Mouse (Mus musculus): Measurements from ENCODE around the gene 4930568D16Rik.

Gene 4930568D16Rik

DNA sequence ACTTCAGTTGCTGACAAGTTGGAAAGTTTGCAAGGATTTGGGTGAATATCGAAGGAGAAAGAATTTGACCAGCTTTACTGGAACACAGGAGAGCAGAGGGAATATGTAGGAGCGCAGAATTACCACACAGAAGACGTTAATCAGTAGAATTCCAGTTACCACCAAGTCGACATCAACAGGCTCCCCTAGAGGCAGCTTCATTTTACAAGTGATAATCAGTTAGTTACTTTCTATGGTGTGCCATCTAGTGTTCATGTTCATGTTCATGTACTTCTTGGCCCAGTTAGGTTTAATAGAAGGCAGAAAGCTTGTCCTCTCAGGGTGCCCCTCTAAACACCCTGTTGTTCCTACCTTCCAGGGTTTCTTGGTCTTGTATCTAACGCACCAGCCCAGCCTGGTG, 18.3 kb downstream of the 4930568D16Rik start:
- in situ Hi-C loops (cut with MboI, MseI): loop anchor here in 1 of 2 experiments (5.0 kb wide), 1 partner anchor 52 kb away; no protein-coding TSS in a partner anchor

DNA sequence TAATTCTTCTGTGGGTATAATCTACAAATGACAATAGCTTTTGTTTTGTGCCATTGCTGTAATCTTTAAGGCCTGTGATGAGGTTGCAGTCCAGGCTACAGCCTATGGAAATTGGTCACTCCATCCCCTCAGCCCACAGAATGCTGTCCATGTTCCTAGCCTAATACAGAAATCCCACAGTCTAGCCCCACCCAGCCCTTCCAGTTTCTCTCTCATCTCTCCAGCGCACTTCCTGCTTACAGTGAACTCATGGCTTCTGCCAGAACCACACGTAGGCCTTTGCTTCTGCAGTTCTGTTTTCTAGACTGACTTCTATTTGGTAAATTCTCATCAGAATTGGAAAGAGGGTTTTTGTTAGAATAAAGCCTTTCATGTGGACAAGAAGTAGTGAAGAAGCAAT, 21.5 kb downstream of the 4930568D16Rik start:
- in situ Hi-C loops (cut with MboI, MseI): loop anchor here in 1 of 2 experiments (5.0 kb wide), 1 partner anchor 49 kb away; no protein-coding TSS in a partner anchor

DNA sequence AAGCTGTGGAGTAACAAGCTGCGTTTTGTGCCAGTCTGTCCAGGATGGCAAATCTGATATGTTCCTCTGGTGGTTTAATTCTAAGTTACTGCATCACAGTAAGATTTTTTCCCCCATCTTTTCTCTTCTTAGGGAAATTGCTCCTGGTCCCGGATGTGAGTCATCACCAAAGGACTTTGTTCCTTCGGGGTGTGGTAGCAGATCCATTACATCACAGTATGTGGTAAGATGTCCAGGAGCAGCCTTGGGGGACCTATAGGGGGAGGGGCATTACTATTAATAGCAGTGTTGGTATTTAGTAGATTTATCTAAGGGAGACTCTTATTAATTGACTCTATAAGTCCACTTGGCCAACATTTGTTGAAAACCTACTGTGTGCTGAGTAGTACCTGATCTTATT, 24.9 kb downstream of the 4930568D16Rik start:
- in situ Hi-C loops (cut with MboI, MseI): no loop called here

DNA sequence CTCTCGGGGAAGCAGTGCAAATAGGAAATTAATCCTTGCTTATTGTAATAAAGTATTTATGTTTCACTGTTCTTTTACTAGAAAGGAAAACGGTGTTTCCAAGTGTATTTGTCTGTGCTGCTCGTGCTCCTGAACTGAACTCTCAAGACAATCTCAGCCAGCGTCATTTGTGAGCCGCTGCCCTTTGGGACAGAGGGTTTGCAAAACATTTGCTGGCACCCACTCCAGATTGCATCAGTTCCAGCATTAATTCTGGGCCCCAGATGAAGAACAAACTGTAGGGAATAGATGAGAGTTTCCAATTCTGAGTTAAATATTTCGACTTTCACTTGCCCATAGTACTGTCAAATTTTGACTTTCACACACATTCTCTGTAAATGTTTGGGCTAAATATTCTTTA, 28.8 kb downstream of the 4930568D16Rik start:
- in situ Hi-C loops (cut with MboI, MseI): no loop called here

DNA sequence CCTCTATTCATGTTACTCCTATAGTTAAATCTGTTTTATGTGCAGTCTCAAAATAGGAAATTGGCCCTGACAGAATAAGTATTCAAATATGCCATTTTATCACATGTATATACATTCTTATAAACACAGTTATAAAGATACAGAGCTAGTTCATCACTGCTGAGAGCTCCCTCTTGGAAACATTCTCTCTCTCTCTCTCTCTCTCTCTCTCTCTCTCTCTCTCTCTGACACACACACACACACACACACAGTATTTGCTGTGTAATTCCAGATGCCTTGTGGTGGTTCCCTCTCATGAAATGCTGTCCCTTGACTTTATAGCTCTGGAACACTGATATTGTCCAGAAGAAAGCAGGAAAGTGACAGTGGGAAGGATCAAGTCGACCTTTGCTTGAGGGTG, 29.5 kb downstream of the 4930568D16Rik start:
- in situ Hi-C loops (cut with MboI, MseI): no loop called here

DNA sequence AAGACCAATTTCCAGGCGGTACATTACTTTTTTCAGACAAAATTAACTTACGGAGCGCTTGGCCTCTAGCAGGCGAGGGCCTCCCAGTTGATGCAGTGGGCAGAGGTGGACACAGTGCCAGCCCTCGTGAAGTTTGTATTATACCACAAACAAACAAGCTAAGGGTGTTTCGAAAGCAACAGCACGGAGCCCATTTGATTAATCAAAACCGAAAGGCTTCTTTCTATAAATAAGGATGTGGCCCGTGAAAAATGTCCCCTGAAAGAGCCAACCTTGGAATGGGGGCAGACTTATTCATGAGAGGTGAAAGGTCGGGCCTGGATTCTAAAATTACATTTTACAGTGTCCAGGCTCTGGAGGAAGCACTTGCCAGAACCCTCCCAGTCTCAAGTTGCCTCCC, 30.1 kb downstream of the 4930568D16Rik start:
- in situ Hi-C loops (cut with MboI, MseI): no loop called here

DNA sequence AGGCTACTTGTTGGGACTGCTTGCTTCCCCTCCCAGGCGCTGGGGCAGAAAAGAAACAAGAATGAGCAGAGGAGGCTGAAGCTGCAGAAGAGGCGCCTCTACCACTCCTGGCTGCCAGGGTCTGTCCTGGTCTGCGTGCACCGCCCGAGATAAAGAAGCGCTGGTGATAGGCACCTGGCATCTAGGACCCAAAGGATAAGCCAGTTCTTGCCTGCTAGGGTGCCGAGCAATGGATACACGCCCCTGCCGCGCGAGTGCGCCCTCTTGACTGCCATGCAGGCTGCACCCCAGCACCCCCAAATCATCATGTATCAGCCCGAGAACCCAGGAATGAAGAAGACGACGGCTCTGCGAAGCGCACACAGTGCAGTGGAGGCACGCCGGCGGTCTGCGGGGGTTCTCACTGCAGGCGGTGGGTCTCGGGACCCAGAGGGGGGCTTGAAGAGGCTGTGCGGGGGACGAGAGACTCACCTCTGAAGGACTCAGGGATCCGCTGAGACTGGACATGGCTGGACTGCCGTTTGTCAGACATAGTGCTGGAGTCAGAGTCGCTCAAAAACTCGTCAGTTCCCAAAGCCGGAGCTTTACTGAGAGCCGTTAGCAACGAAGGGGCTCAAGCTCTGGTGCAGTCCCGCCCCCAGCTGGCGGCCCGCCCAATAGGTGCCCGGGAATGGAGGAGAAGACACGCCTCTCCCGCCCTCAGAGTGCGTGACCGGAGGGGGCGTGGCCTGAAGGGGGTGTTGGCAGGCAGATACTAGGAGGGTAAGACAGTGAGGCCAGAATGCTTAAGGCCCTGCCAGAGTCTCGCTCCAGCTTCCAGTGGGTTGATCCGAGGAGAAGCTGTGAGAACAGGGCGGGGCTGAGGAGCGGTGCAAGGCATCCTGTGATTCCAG, 30.9 kb downstream of the 4930568D16Rik start, which contains the start of gene Stom:
Gene Stom (minus strand): TSS at position 589 of the 893 bp plus-strand sequence.
- in situ Hi-C loops (cut with MboI, MseI): no loop called here

DNA sequence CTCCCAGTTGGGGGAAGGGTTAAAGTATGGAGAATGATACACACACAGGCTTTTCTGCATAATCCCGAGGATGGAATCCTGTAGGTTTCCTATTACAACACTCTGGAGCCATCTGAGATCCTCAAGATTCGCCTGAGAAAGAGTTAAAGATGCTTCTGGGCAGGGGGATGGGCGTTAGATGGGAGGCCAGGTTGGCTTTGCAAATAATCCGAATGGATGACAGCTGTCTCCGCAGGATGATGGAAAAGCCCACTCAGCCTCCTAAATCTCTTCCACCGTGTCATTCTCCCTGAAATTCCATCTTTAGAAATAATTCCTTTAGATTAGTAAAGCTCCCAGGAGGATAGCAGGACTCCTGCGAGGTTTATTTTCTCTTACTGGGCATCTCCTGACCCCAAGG, 31.9 kb downstream of the 4930568D16Rik start:
- in situ Hi-C loops (cut with MboI, MseI): no loop called here

DNA sequence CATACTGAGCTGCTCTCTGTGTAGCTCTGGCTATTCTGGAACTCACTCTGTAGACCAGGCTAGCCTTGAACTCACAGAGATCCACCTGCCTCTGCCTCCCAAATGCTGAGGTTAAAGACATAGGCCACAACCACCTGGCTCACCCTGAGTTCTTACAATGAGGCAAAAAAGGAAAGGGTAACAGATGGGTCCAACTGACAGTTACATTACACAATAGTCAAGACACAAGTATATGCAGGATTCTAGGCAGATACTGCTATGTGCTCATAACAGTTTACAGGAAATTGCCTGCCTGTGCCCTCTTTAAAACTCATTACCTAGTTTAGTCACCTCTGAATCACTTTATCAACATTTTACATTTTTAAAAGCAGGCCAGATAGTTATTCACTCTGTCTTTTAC, 33.9 kb downstream of the 4930568D16Rik start:
- in situ Hi-C loops (cut with MboI, MseI): no loop called here

DNA sequence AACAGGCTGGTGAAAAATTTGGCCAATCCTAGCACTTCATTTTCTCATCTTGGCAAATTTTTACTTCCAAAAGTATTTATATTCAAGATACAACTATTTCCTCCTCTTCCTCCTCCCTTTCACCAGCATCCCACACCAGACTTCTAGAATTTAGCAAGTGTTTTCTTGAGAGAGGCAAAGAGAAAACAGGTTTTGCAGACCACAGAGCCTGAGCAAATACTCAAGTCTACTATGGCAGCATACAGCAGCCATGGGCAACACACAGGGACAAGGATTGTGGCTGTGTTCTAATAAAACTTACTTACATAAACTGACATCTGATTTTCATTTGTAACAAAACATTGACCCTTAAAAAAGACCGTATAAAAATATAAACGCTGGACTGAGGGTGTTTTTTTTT, 36.3 kb downstream of the 4930568D16Rik start:
- in situ Hi-C loops (cut with MboI, MseI): no loop called here

DNA sequence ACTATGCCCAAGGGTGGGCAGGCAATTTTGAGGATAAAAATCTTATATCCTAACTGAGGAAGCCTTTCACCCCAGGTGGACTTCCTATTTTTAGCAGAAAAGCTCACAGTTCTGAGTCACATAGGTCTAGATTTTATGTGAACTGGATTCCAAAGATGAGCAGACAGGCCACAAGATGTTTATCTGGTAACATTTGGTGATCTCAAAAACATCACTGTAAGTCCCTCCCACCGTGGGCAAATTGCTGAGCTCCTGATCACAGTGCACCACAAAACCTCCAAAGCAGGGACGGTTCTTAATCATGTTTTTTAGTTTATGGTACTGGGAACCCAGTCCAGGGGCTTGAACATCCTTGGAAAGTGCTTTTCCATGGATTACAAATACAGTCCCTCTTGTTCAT, 38.5 kb downstream of the 4930568D16Rik start:
- in situ Hi-C loops (cut with MboI, MseI): no loop called here

DNA sequence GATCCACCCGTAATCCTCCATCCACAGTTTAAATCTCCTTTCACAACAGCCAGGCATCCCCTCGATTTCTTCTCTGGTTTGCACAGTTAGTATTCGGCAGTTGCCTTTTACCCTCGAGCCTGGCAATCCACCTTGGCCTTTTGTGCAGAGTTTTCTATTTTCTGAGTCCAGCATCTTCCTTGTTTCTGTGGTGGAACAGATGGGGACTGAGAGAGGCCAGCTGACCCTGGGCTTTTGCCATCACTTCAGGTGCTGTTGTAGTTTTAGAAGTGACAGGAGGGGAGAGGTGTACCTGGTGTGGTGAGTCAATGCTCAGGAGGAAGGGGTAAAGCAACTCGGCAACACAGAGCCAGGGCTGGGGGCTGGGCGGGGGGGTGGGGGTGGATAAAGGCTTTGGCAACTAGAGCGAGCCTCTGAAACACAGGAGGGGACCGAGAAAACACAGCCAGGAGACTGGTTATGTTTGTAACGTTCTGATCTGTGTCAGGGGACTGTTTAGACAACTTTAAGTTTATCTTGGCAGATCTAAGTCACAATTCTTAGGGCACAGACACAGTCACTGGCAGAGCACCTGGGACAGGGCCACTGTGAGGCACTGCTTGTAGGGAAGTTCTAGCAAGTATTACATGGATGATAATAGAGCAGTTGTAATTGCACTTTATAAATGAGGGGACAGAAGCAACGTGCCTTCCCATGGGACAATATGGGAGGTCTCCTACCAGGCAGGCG, 39.3 kb downstream of the 4930568D16Rik start:
- in situ Hi-C loops (cut with MboI, MseI): no loop called here

DNA sequence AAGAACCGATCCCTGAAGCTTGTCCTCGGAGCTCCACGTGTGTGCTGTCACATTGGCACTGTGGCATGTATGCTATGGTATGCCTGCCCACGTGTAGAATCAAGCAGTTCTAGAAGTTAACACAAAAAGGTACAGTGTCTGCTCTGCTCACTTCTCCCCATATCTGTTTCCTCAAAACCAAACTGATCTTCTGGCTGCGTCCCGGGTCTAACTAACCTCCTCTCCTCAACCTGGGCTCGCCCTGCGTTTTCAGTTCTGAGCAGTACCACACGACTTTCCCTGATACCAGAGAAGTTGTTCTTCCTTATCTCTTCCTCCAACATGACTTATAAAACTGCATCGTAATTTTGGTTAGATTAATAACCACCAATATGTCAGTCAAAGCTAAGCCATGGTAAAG, 39.9 kb downstream of the 4930568D16Rik start:
- in situ Hi-C loops (cut with MboI, MseI): no loop called here

DNA sequence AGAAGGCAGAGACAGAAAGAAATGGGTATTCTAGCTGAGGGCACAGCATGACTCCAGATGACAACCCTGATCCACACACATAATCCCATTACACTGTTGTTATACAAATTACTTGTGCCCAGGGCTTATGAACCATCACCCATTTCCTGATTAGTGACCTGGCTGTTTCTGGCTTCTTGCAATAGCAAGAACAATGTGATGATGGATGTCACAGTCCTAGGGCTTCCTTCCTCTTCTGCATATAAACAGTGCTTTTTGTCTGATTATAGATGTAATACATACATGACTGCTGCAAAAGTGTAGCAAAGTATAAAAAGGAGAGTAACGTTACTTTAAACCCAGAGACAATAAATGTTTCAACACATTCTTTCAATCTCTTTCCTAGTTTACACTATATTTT, 40.6 kb downstream of the 4930568D16Rik start:
- in situ Hi-C loops (cut with MboI, MseI): no loop called here

DNA sequence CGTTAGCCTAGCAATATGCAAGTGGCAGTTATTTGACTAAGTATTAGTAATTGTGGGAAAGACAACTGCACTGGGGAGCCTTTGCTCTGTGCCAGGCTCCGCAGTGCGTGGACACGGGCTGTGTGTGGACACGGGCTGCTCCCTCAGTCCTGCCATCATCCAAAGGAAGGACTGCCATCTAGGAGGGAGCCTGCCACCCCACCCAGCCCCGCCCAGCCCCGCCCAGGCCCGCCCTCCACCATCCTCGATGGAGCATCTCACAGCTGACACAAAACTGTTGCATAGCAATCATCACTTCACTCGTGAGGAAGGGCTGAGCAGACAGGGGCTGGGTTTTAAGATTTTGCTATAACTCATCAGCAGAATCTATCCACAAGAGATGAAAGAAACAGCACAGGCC, 41.6 kb downstream of the 4930568D16Rik start:
- in situ Hi-C loops (cut with MboI, MseI): no loop called here

DNA sequence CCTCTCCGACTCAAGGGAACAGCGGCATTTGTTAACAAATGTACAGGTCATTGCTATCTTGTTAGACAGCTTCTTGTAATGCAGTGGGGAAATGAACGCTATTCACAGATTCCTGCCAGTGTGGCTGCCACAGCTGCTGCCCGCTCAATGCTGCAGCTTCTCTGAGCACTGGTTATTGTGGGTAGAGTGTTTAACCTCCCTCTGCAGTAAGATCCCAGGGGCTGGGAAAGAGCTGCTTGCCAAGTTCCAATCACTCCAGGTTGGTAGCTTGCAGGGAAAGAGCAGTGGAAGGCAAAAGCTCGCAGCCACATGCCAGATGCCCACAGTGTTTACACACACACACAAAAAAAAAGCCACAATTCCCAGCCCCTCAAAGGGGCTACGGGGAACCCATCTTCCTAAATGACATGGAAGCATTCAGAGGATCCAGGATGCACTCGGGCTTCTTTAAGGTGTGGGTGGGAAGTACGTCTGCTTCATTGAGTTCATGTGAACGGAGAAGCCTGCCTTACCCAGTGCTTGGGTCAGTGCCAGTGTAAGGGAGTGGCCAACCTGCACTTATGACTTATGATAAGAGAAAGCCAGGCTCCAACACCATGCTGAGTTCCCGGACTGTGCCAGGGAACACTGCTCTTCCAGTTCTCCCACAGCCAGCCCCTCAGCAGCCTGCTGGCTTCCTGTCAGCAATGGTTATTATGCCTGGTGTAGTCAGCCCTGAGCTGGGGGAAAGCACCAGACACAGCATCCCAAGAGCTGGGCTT, 44.9 kb downstream of the 4930568D16Rik start:
- in situ Hi-C loops (cut with MboI, MseI): no loop called here

DNA sequence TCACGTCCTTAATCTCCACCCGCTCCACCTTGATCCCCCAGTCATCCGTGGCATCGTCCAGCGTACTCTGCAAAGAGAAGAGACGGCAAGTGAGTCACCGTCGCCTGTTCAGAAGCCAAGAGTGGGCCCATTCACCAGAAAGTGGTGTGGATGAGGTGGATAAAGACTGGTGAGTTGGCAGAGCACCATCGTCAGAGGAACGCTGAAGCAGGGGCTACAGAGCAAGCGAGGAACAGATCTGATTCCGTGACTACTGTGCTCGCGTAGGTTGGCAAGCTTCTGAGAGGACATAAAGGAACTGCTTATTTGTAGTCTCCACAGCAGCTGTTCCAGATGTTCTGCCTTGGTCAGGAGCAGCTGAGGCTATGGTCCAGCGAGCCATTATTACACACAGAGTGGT, 47.1 kb downstream of the 4930568D16Rik start:
- in situ Hi-C loops (cut with MboI, MseI): no loop called here

DNA sequence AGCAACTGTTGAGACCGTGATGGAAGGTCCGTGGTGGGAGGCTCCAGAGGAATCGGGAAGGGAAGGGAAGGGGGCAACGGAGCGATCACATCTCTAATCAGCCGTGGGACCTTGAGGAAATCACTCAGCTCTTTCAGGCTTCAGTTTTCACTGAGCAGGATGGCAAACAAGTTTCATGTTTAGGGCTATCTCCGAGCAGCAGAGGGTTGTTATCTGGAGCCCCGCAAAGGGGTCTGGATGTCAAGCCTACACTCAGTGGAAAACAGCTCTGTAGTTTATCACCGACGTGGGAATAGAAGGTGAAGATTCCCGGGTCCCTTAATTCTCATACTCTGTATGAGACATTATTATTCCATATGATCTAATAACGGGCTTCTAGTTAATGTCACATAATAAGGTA, 49.1 kb downstream of the 4930568D16Rik start:
- in situ Hi-C loops (cut with MboI, MseI): no loop called here

DNA sequence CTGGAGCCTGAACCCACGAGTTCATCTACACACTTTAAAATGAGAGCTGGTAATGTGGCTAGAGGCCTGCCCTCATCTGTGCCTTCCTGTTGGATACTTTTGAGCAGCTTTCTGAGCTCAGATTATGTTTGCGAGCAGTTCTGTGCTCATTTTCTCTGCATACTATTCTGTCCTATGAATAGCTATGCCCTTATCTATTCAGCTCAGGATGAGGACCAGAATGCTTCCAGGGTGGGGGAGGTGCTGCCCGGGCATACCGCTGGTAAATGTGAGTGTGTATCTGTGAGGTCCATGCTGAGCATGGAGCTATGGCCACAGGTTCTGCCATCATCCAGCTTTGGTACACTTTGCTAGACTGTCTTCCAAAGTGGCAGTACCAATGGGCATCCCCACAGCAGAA, 49.9 kb downstream of the 4930568D16Rik start:
- in situ Hi-C loops (cut with MboI, MseI): no loop called here

DNA sequence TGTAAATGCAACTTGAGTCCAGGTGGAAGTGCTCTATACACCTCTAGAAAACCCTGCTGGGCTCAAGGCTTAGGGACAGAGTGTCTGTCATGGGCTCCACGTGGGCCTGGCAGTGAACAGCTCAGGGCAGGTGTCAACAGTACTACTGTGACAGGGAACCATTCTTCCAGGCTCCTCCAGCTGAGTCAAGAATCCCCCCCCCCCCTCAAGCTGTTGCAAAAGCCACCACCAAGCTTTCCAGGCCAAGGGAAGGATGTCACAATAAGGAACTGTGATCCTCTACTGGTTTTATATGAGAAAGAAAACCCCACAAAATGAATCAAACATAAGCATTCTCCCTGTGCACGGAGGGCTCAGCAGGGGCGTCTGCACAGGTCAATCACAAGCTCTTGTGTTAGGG, 53.2 kb downstream of the 4930568D16Rik start:
- in situ Hi-C loops (cut with MboI, MseI): no loop called here

DNA sequence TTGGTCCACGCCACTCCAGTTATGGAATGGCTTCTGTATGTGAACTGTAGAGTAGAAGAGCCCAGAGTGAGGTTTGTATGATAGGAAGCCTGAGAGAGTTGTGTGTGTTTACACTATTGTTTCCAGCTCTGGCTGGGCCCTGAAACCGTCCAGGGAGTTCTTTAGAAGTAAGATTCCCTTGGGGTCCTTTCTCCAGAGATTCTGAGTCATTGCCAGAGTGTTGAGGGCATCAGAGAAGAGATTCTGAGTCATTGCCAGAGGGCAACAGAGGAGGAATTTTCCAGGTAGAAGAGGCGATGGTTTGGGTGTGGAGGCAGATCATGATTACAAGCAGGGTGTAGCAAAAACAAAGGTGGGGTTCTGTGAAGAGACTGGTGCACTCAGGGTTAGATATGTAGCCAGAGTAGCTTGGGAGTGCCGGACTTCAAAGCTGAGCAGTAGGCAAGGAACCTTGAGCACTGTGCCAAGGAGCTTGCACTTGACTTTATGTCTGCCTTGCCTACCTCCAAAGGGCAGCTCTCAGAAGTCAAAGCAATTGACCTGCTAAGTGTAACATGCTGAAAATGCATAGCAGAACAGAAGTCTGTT, 57.5 kb downstream of the 4930568D16Rik start:
- in situ Hi-C loops (cut with MboI, MseI): no loop called here

DNA sequence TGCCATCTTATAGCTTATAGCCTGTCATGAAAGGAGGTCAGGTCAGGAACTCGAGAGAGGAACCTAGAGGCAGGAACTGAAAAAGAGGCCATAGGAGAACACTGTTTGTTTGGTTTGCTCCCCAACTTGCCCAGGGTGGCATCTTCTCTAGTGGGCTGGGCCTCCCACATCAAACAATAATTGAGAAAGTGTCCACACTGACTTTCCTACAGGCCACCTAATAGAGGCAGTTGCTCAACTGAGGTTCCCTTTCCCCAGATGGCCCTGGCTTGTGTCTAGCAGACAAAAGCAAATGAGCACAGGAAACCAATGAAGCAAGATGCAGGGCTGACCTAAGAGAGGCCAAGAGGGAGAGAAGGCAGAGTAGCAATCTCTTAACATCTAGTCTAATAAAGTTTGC, 59.4 kb downstream of the 4930568D16Rik start:
- in situ Hi-C loops (cut with MboI, MseI): no loop called here
